15 mouse cellular contexts compared by ENCODE assay signal in genomic region chr4:49741942-49742341, GRCm38 (mm10).
A peak's percentile ranks its signal among the peaks of the same experiment; 100 is the strongest.
DNase-seq lines count a peak whose midpoint lies in the region; ATAC-seq and TF ChIP-seq lines count a peak whose summit lies in the region.
"Had no signal": no experiment of that assay in that cellular context is flagged by ENCODE, and none has a peak within 500 bp of the region (broad histone marks: within the 10 kb centered on the region; RNA-seq: fewer than 3 reads in every experiment).

No protein-coding gene starts in this region.

- peak overlapping the region; percentile 23; the same call in 1 of the 2 replicates for H3K27ac ChIP-seq in layer of hippocampus, adult 2 months
- H3K27ac ChIP-seq in liver, embryonic 11.5 days (ENCODE audit: low read depth, low read length), result no peak overlapping the region
- H3K27ac ChIP-seq: embryonic facial prominence, embryonic 10.5 days; embryonic facial prominence, embryonic 12.5 days; forebrain, embryonic 13.5 days; forebrain, embryonic 15.5 days had no signal

- peak; percentile 82 for ATAC-seq in granulocyte monocyte progenitor cell, adult 5-6 weeks (replicated peaks; ENCODE audit: poor library complexity, severe bottlenecking)
- ATAC-seq in liver, embryonic 11.5 days (replicated peaks; ENCODE audit: low FRiP score), result no peak
- ATAC-seq: forebrain, embryonic 13.5 days; forebrain, embryonic 15.5 days; forebrain, postnatal 0 days had no signal

- no peaks in the 10 kb centered on the region for H3K4me1 ChIP-seq in liver, embryonic 11.5 days (replicated peaks; ENCODE audit: control insufficient read depth, insufficient read depth, low read length)
- H3K4me1 ChIP-seq: embryonic facial prominence, embryonic 10.5 days; embryonic facial prominence, embryonic 12.5 days; forebrain, embryonic 13.5 days; forebrain, embryonic 15.5 days had no signal

- TF ChIP-seq CTCF in layer of hippocampus, adult 2 months (conservative IDR thresholded peaks at IDR 0.05), result no peak

- H3K36me3 ChIP-seq in liver, embryonic 11.5 days (ENCODE audit: control insufficient read depth, insufficient read depth, low read length), result no peaks in the 10 kb centered on the region
- H3K36me3 ChIP-seq: embryonic facial prominence, embryonic 10.5 days; embryonic facial prominence, embryonic 12.5 days; forebrain, embryonic 15.5 days had no signal

- H3K9me3 ChIP-seq in liver, embryonic 11.5 days (ENCODE audit: control insufficient read depth, low read length), result no peaks in the 10 kb centered on the region
- H3K9me3 ChIP-seq: embryonic facial prominence, embryonic 10.5 days; embryonic facial prominence, embryonic 12.5 days; forebrain, embryonic 13.5 days; forebrain, embryonic 15.5 days had no signal

- H3K27me3 ChIP-seq in liver, embryonic 11.5 days (replicated peaks; ENCODE audit: control insufficient read depth, insufficient read depth, low read length), result no peaks in the 10 kb centered on the region
- H3K27me3 ChIP-seq: embryonic facial prominence, embryonic 12.5 days; forebrain, embryonic 13.5 days; forebrain, embryonic 15.5 days had no signal

- no peak for DNase-seq in layer of hippocampus, adult 2 months (ENCODE audit: low spot score in 2 of 2)
- DNase-seq in layer of hippocampus, postnatal 14 days (ENCODE audit: low spot score in 2 of 2), result no peak
- no peak for DNase-seq in liver, embryonic 11.5 days (ENCODE audit: low spot score)
- no peak for DNase-seq in liver
- DNase-seq: adrenal gland, adult 2 months; adrenal gland, postnatal 10 days; adrenal gland, postnatal 25 days; cerebellum, adult 11 months; cerebellum, adult 8-10 months; forebrain, postnatal 0 days had no signal

- H3K4me2 ChIP-seq in liver, embryonic 11.5 days, result no peak overlapping the region
- H3K4me2 ChIP-seq: embryonic facial prominence, embryonic 12.5 days; forebrain, embryonic 13.5 days; forebrain, embryonic 15.5 days had no signal

- H3K9ac ChIP-seq in liver, embryonic 11.5 days (ENCODE audit: low read depth, low read length), result no peak overlapping the region
- H3K9ac ChIP-seq: embryonic facial prominence, embryonic 12.5 days; forebrain, embryonic 13.5 days; forebrain, embryonic 15.5 days; forebrain, postnatal 0 days had no signal

- WGBS in liver, embryonic 11.5 days, result 73% methylated on average over 2 of the region's 2 CpGs

- no peak overlapping the region for H3K4me3 ChIP-seq in layer of hippocampus, adult 2 months
- H3K4me3 ChIP-seq in liver, embryonic 11.5 days (ENCODE audit: low read depth, low read length), result no peak overlapping the region
- H3K4me3 ChIP-seq: embryonic facial prominence, embryonic 10.5 days; embryonic facial prominence, embryonic 12.5 days; forebrain, embryonic 13.5 days; forebrain, embryonic 15.5 days had no signal
